Mouse (Mus musculus): ENCODE data around the gene Zc3h10. TPM values are rescaled to one million over a fixed set of nuclear protein-coding genes. Genes with fewer than 3 reads are reported as not detected.

Zc3h10 gene
- polyA plus RNA-seq, 1 experiment from 2014 or later: 16.3 TPM

DNA sequence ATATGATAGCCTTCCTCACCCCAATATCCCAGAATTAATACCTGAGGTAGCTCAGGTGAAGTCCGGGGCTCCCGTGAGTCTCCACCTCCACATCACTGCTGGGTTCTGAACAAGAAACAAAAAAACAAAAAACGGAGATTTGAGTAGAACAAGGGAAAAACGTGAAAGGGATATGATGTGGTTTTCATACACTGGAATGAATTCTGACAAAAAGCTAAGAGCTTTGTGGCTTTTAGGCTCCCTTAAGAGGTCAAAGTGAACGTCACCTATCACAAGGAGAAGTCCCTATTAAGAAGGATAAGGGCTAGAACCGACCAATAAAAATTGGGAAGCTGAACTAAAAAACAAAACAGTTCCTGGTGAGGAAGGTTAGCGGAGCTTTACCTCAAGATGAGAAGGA lies 787 bp downstream of the Zc3h10 start:
- H3K9me3 ChIP-seq (ENCODE audit: control insufficient read depth, low read length): no peaks in the 10 kb centered on the region
- peak overlapping the region; percentile 82 for H3K4me3 ChIP-seq (replicated peaks; ENCODE audit: low read length)
- DNase-seq (ENCODE audit: low spot score) (no peak), ATAC-seq (ENCODE audit: low FRiP score) (no peak)
- peaks cover 17% of the 10 kb centered on the region for H3K4me1 ChIP-seq (replicated peaks; ENCODE audit: control insufficient read depth, insufficient read depth, low read length)
- no peaks in the 10 kb centered on the region for H3K27me3 ChIP-seq (ENCODE audit: control insufficient read depth, insufficient read depth, low read length)
- H3K36me3 ChIP-seq (replicated peaks; ENCODE audit: control insufficient read depth, insufficient read depth): peaks cover 37% of the 10 kb centered on the region
- H3K4me2 ChIP-seq (replicated peaks): peak overlapping the region; percentile 82
- H3K9ac ChIP-seq: peak overlapping the region; percentile 94
- 30% methylated on average over 7 of the region's 7 CpGs for WGBS
- peak overlapping the region; percentile 98 for H3K27ac ChIP-seq

DNA sequence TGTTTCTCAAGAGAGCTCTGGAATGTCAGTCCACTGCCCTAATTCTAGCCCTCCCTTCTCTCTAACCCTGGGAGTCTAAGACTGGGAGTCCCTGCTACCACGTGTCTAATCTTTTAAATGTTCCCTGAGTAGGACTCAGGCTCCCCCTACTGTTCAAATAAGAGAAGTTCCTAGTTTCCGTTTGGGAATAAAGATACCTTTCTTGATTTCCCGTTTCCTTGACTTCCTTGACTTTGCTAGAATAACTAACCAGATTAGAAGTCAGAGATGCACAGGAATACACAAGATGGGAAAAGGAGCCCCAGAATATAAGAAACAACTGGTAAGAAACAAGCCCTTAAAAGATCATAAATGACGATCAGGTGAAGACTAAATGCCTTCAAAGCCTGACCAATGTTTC lies 1.2 kb downstream of the Zc3h10 start:
- H3K27ac ChIP-seq: no peak overlapping the region

GRCm38 (mm10) chr10:128545570-128545898 lies 2.0 kb downstream of the Zc3h10 start:
- no peak overlapping the region for H3K27ac ChIP-seq
- no peak overlapping the region for H3K9ac ChIP-seq
- H3K9me3 ChIP-seq (ENCODE audit: control insufficient read depth, low read length): no peaks in the 10 kb centered on the region
- no peaks in the 10 kb centered on the region for H3K27me3 ChIP-seq (ENCODE audit: control insufficient read depth, insufficient read depth, low read length)
- no peak overlapping the region for H3K4me2 ChIP-seq (replicated peaks)
- WGBS: 93% methylated on average over 3 of the region's 3 CpGs
- no peak overlapping the region for H3K4me3 ChIP-seq (replicated peaks; ENCODE audit: low read length)
- ATAC-seq (ENCODE audit: low FRiP score) (no peak), DNase-seq (ENCODE audit: low spot score) (no peak)
- peaks cover 48% of the 10 kb centered on the region for H3K36me3 ChIP-seq (replicated peaks; ENCODE audit: control insufficient read depth, insufficient read depth)
- peaks cover 17% of the 10 kb centered on the region for H3K4me1 ChIP-seq (replicated peaks; ENCODE audit: control insufficient read depth, insufficient read depth, low read length)

More for the DNA sequence above, 1.2 kb downstream of the Zc3h10 start:
- peaks cover 17% of the 10 kb centered on the region for H3K4me1 ChIP-seq (replicated peaks; ENCODE audit: control insufficient read depth, insufficient read depth, low read length)
- DNase-seq (ENCODE audit: low spot score): peak; percentile 69
- H3K9me3 ChIP-seq (ENCODE audit: control insufficient read depth, low read length): no peaks in the 10 kb centered on the region
- no peaks in the 10 kb centered on the region for H3K27me3 ChIP-seq (ENCODE audit: control insufficient read depth, insufficient read depth, low read length)
- peak overlapping the region; percentile 82 for H3K4me3 ChIP-seq (replicated peaks; ENCODE audit: low read length)
- no peak for ATAC-seq (ENCODE audit: low FRiP score)
- WGBS: 17% methylated on average over 4 of the region's 4 CpGs
- peak overlapping the region; percentile 94; the same call in 1 of the 2 replicates for H3K9ac ChIP-seq
- H3K4me2 ChIP-seq (replicated peaks): peak overlapping the region; percentile 82
- peaks cover 39% of the 10 kb centered on the region for H3K36me3 ChIP-seq (replicated peaks; ENCODE audit: control insufficient read depth, insufficient read depth)

- Histone ChIP-seq H3K27me3 (ENCODE audit: control insufficient read depth, insufficient read depth, low read length) (no peaks in the 10 kb centered on the region), H3K27ac (no peak overlapping the region), H3K9ac (no peak overlapping the region), H3K4me3 (replicated peaks; ENCODE audit: low read length) (no peak overlapping the region), H3K4me2 (replicated peaks) (no peak overlapping the region), H3K4me1 (replicated peaks; ENCODE audit: control insufficient read depth, insufficient read depth, low read length) (peaks cover 17% of the 10 kb centered on the region), H3K9me3 (ENCODE audit: control insufficient read depth, low read length) (no peaks in the 10 kb centered on the region), H3K36me3 (replicated peaks; ENCODE audit: control insufficient read depth, insufficient read depth) (peaks cover 49% of the 10 kb centered on the region)
- 96% methylated on average over 37 of the region's 37 CpGs for whole genome bisulfite sequencing
- DNase-seq (ENCODE audit: low spot score): no peak
- no peak for ATAC-seq (ENCODE audit: low FRiP score)
Measured at GRCm38 (mm10) chr10:128544674-128545569, 2.7 kb downstream of the Zc3h10 start.

- Histone ChIP-seq H3K4me3 (replicated peaks; ENCODE audit: low read length) (no peak overlapping the region), H3K9me3 (ENCODE audit: control insufficient read depth, low read length) (no peaks in the 10 kb centered on the region), H3K27me3 (ENCODE audit: control insufficient read depth, insufficient read depth, low read length) (no peaks in the 10 kb centered on the region), H3K4me1 (replicated peaks; ENCODE audit: control insufficient read depth, insufficient read depth, low read length) (peaks cover 17% of the 10 kb centered on the region), H3K9ac (no peak overlapping the region), H3K27ac (no peak overlapping the region), H3K4me2 (replicated peaks) (no peak overlapping the region), H3K36me3 (replicated peaks; ENCODE audit: control insufficient read depth, insufficient read depth) (peaks cover 49% of the 10 kb centered on the region)
- WGBS: 97% methylated on average over 15 of the region's 15 CpGs
- no peak for DNase-seq (ENCODE audit: low spot score)
- ATAC-seq (ENCODE audit: low FRiP score): no peak
Measured at GRCm38 (mm10) chr10:128544151-128544657, 3.4 kb downstream of the Zc3h10 start.

DNA sequence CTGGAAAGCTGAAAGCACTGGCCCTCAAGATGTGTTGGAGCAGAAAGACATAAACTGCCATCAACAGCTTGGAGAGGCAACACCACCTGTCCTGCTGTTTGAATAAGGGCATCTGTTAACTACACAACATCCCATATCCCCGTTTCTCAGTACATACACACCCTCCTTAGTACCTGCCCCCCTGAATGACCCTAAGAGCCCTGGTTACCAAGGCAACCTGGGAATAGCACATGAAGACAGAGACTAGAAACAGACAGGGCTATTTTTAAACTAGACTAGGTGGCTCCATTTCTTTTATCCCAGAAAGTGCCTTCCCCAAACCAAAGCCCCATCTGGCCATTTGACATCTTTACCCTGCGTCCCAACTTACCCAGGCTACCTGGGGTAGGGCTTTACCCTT lies 4.5 kb downstream of the Zc3h10 start:
- Histone ChIP-seq H3K9ac (no peak overlapping the region), H3K27ac (no peak overlapping the region), H3K4me3 (replicated peaks; ENCODE audit: low read length) (no peak overlapping the region)

GRCm38 (mm10) chr10:128538340-128538870 lies 9.2 kb downstream of the Zc3h10 start:
- H3K4me3 ChIP-seq (replicated peaks; ENCODE audit: low read length): no peak overlapping the region
- H3K9ac ChIP-seq: no peak overlapping the region
- 0 out of 2 replicates have a peak, but pooled peaks cover 12% of the 10 kb centered on the region for H3K4me1 ChIP-seq (replicated peaks; ENCODE audit: control insufficient read depth, insufficient read depth, low read length)
- 100% methylated on average over 1 of the region's 1 CpGs for WGBS
- no peaks in the 10 kb centered on the region for H3K9me3 ChIP-seq (ENCODE audit: control insufficient read depth, low read length)
- peaks cover 28% of the 10 kb centered on the region for H3K36me3 ChIP-seq (replicated peaks; ENCODE audit: control insufficient read depth, insufficient read depth)
- ATAC-seq (ENCODE audit: low FRiP score) (no peak), DNase-seq (ENCODE audit: low spot score) (no peak)
- no peak overlapping the region for H3K27ac ChIP-seq
- H3K27me3 ChIP-seq (ENCODE audit: control insufficient read depth, insufficient read depth, low read length): no peaks in the 10 kb centered on the region
- H3K4me2 ChIP-seq (replicated peaks): no peak overlapping the region

More for the DNA sequence above, 4.5 kb downstream of the Zc3h10 start:
- no peaks in the 10 kb centered on the region for H3K27me3 ChIP-seq (ENCODE audit: control insufficient read depth, insufficient read depth, low read length)
- H3K9me3 ChIP-seq (ENCODE audit: control insufficient read depth, low read length): no peaks in the 10 kb centered on the region
- WGBS: 72% methylated on average over 2 of the region's 2 CpGs
- H3K4me1 ChIP-seq (replicated peaks; ENCODE audit: control insufficient read depth, insufficient read depth, low read length): peaks cover 17% of the 10 kb centered on the region
- no peak overlapping the region for H3K4me2 ChIP-seq (replicated peaks)
- no peak for DNase-seq (ENCODE audit: low spot score)
- no peak for ATAC-seq (ENCODE audit: low FRiP score)
- H3K36me3 ChIP-seq (replicated peaks; ENCODE audit: control insufficient read depth, insufficient read depth): peaks cover 49% of the 10 kb centered on the region

DNA sequence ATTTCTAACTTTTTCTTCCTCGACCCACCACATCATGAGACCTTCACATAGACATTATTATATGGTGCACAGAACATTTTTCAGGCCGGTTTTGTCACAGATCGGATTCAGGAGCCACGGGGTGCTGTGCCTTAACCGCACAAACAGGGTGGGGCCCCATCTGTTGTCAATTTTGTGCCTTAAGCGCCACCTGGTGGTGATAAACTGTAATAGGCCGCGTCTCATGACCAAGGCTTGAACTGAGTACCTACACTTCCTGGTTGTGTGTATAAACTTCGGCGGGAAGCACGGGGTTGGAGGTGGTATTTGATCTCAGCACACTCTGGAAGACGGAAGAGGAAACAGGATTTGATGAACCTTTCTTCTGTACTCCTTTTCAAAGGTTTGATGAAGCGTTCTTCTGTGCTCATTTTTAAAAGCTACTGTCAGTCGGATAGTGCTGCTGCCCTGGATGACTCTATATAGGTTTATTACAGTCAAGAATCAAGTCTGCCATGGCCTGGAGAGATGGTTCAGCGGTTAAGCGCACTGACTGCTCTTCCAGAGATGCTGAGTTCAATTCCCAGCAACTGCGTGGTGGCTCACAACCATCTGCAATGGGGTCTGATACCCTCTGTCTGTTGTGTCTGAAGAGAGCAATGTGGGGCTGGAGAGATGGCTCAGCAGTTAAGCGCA lies 11.2 kb downstream of the Zc3h10 start:
- Histone ChIP-seq H3K4me3 (replicated peaks; ENCODE audit: low read length) (no peak overlapping the region; the same call in 1 of the 2 replicates), H3K27ac (no peak overlapping the region), H3K36me3 (replicated peaks; ENCODE audit: control insufficient read depth, insufficient read depth) (peaks cover 10% of the 10 kb centered on the region), H3K9ac (no peak overlapping the region), H3K4me1 (replicated peaks; ENCODE audit: control insufficient read depth, insufficient read depth, low read length) (0 out of 2 replicates have a peak, but pooled peaks cover 8% of the 10 kb centered on the region), H3K4me2 (replicated peaks) (peak overlapping the region; percentile 39), H3K9me3 (ENCODE audit: control insufficient read depth, low read length) (no peaks in the 10 kb centered on the region), H3K27me3 (ENCODE audit: control insufficient read depth, insufficient read depth, low read length) (no peaks in the 10 kb centered on the region)
- 19% methylated on average over 18 of the region's 18 CpGs for WGBS
- ATAC-seq (ENCODE audit: low FRiP score) (peak; percentile 89), DNase-seq (ENCODE audit: low spot score) (peak; percentile 90)

Data from hindbrain, embryonic 14.5 days (tissue).